Mouse (Mus musculus) midbrain, embryonic 13.5 days (tissue): ENCODE data around the gene Mdm4. TPM values are rescaled to one million over a fixed set of nuclear protein-coding genes. Genes with fewer than 3 reads are reported as not detected.

ENCODE experiments used
- ATAC-seq: fragments of 200-750 bp; cut with Nextera tagmentation; 2 replicates; pipeline ENCODE4 v1.8.0; 2017; ENCODE audit warnings: mild to moderate bottlenecking, moderate TSS enrichment, moderate library complexity
- H3K27ac ChIP-seq: fragments of 300-500 bp; sonication (generic); 2 replicates; pipeline ENCODE4 v1.5.1; 2015; ENCODE audit warnings: inconsistent platforms, mild to moderate bottlenecking, moderate library complexity
- H3K27me3 ChIP-seq: fragments of 300-500 bp; sonication (generic); 2 replicates; pipeline ENCODE4 v1.6.1; 2015; ENCODE audit warnings: mild to moderate bottlenecking, inconsistent platforms
- H3K36me3 ChIP-seq: fragments of 300-500 bp; sonication (generic); 2 replicates; pipeline ENCODE4 v1.6.1; 2015; ENCODE audit warnings: mild to moderate bottlenecking, inconsistent platforms
- H3K4me1 ChIP-seq: fragments of 300-500 bp; sonication (generic); replicated peaks from 2 replicates; pipeline ENCODE4 v1.6.1; 2015; ENCODE audit warnings: inconsistent platforms
- H3K4me2 ChIP-seq: fragments of 300-500 bp; sonication (generic); replicated peaks from 2 replicates; pipeline ENCODE4 v1.6.1; 2015; ENCODE audit warnings: moderate library complexity, mild to moderate bottlenecking, inconsistent platforms
- H3K4me3 ChIP-seq: fragments of 300-500 bp; sonication (generic); replicated peaks from 2 replicates; pipeline ENCODE4 v1.5.1; 2015; ENCODE audit warnings: mild to moderate bottlenecking, inconsistent platforms
- H3K9ac ChIP-seq: fragments of 300-500 bp; sonication (generic); replicated peaks from 2 replicates; pipeline ENCODE4 v1.6.1; 2015; ENCODE audit warnings: mild to moderate bottlenecking, inconsistent platforms
- H3K9me3 ChIP-seq: fragments of 300-500 bp; sonication (generic); 2 replicates; pipeline ENCODE4 v1.6.1; 2016; ENCODE audit warnings: mild to moderate bottlenecking, inconsistent platforms
- WGBS: fragments of 180-500 bp; shearing (Covaris S2); methylation state at CpG from one replicate; pipeline ENCODE4 v1.1.7; 2015; 5-methylcytosine and 5-hydroxymethylcytosine counted together
- microRNA-seq: library from miRNA; unstranded; fragments of <30 nt; microRNA quantifications from one replicate; pipeline ENCODE4, GENCODE M21; 2016
- polyA plus RNA-seq: library from polyadenylated mRNA; unstranded; fragments of >200 nt; fragmentation: Nextera tagmentation; extraction: Ambion mirVana; gene quantifications from 2 replicates; pipeline ENCODE4 v1.2.1, GENCODE M21; 2015

Gene Mdm4
- polyA plus RNA-seq, 1 experiment from 2014 or later: 46.1 TPM

DNA sequence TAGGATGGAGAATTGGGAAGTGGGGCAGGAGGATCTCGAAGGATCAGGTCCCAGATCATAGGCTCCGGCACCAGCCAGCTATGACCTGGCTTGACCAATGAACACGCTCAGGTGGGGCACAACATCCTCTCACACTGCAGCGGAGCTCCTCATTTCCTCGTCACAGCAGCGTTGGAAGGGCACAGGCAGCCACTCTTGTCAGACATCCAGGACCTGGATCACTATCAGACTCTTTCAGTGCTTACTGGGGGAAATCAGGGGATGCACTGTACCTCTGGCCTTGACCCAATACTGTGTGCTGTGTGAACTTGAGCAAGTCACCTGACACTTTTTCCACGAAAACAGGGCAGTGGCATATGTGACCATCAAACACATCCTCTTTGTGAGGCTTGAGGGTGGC, 105.1 kb downstream of the Mdm4 start:
- H3K27me3 ChIP-seq: no peaks in the 10 kb centered on the region
- no peak overlapping the region for H3K9ac ChIP-seq
- no peaks in the 10 kb centered on the region for H3K36me3 ChIP-seq
- WGBS: 91% methylated on average over 7 of the region's 7 CpGs
- H3K4me1 ChIP-seq: peaks cover 43% of the 10 kb centered on the region
- peak overlapping the region; percentile 30; the same call in 1 of the 2 replicates for H3K27ac ChIP-seq
- no peak for ATAC-seq
- no peak overlapping the region for H3K4me3 ChIP-seq
- no peaks in the 10 kb centered on the region for H3K9me3 ChIP-seq
- H3K4me2 ChIP-seq: no peak overlapping the region

- 71% methylated on average over 9 of the region's 9 CpGs for WGBS
- no peaks in the 10 kb centered on the region for H3K27me3 ChIP-seq
- H3K4me1 ChIP-seq: peaks cover 42% of the 10 kb centered on the region
- no peaks in the 10 kb centered on the region for H3K9me3 ChIP-seq
- H3K27ac ChIP-seq: peak overlapping the region; percentile 83
- H3K36me3 ChIP-seq: no peaks in the 10 kb centered on the region
- H3K4me3 ChIP-seq: no peak overlapping the region
- H3K4me2 ChIP-seq: no peak overlapping the region
- peak overlapping the region; percentile 1; the same call in 1 of the 2 replicates for H3K9ac ChIP-seq
- peak; percentile 49 for ATAC-seq
These were observed 108.1 kb downstream of the Mdm4 start for GRCm38 (mm10) chr1:132922257-132922656.

DNA sequence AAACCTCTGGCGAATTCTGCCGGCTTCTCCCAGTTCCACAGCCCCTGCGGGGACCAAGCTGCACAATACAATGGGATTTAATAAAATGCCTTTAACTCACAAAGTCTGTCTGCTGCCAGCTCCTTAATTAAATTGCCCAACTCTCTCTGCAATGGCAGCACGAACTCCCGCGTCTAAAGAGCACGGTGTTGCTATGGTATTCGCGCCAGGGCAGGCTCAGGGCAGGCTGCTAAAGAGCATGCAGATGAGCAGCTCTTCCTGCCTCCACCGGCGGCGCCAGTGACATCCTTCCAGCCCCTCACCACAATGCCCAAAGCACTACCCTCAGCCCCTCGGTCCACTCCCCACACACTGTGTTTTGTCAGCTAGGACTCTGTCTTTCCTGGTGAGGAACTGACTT, 109.3 kb downstream of the Mdm4 start:
- peak; percentile 78 for ATAC-seq
- no peaks in the 10 kb centered on the region for H3K27me3 ChIP-seq
- peak overlapping the region; percentile 35 for H3K4me2 ChIP-seq

GRCm38 (mm10) chr1:132919258-132919657, 111.1 kb downstream of the Mdm4 start:
- Histone ChIP-seq H3K4me3 (no peak overlapping the region), H3K9ac (no peak overlapping the region), H3K4me1 (peaks cover 62% of the 10 kb centered on the region), H3K27ac (no peak overlapping the region), H3K9me3 (no peaks in the 10 kb centered on the region), H3K36me3 (0 out of 2 replicates have a peak, but pooled peaks cover 2% of the 10 kb centered on the region), H3K27me3 (no peaks in the 10 kb centered on the region), H3K4me2 (no peak overlapping the region)
- WGBS: 84% methylated on average over 8 of the region's 8 CpGs
- no peak for ATAC-seq

More for the DNA sequence above, 109.3 kb downstream of the Mdm4 start:
- Histone ChIP-seq H3K4me1 (peaks cover 54% of the 10 kb centered on the region), H3K36me3 (no peaks in the 10 kb centered on the region), H3K4me3 (no peak overlapping the region), H3K9ac (peak overlapping the region; percentile 42), H3K27ac (peak overlapping the region; percentile 83), H3K9me3 (no peaks in the 10 kb centered on the region)
- WGBS: 3% methylated on average over 13 of the region's 13 CpGs

- peak overlapping the region; percentile 25; the same call in 1 of the 2 replicates for H3K9ac ChIP-seq
- H3K4me2 ChIP-seq: no peak overlapping the region
- peaks cover 64% of the 10 kb centered on the region for H3K4me1 ChIP-seq
- no peaks in the 10 kb centered on the region for H3K9me3 ChIP-seq
- H3K27me3 ChIP-seq: no peaks in the 10 kb centered on the region
- ATAC-seq: no peak
- WGBS: 18% methylated on average over 10 of the region's 10 CpGs
- H3K27ac ChIP-seq: peak overlapping the region; percentile 72
- 0 out of 2 replicates have a peak, but pooled peaks cover 2% of the 10 kb centered on the region for H3K36me3 ChIP-seq
- no peak overlapping the region for H3K4me3 ChIP-seq
These were observed 112.2 kb downstream of the Mdm4 start for GRCm38 (mm10) chr1:132918117-132918680.

- Histone ChIP-seq H3K9ac (no peak overlapping the region), H3K4me1 (peaks cover 63% of the 10 kb centered on the region), H3K9me3 (no peaks in the 10 kb centered on the region), H3K27ac (peak overlapping the region; percentile 72), H3K4me3 (no peak overlapping the region), H3K4me2 (no peak overlapping the region), H3K27me3 (no peaks in the 10 kb centered on the region), H3K36me3 (0 out of 2 replicates have a peak, but pooled peaks cover 2% of the 10 kb centered on the region)
- WGBS: 11% methylated on average over 8 of the region's 8 CpGs
- ATAC-seq: no peak
These were observed 112.8 kb downstream of the Mdm4 start for GRCm38 (mm10) chr1:132917554-132917953.

- Histone ChIP-seq H3K4me2 (no peak overlapping the region), H3K27me3 (no peaks in the 10 kb centered on the region), H3K4me3 (no peak overlapping the region), H3K9me3 (no peaks in the 10 kb centered on the region), H3K9ac (no peak overlapping the region), H3K36me3 (0 out of 2 replicates have a peak, but pooled peaks cover 2% of the 10 kb centered on the region), H3K27ac (no peak overlapping the region), H3K4me1 (peaks cover 56% of the 10 kb centered on the region)
- ATAC-seq: peak; percentile 46
- 45% methylated on average over 6 of the region's 6 CpGs for WGBS
These were observed 114.4 kb downstream of the Mdm4 start for GRCm38 (mm10) chr1:132915849-132916493.

DNA sequence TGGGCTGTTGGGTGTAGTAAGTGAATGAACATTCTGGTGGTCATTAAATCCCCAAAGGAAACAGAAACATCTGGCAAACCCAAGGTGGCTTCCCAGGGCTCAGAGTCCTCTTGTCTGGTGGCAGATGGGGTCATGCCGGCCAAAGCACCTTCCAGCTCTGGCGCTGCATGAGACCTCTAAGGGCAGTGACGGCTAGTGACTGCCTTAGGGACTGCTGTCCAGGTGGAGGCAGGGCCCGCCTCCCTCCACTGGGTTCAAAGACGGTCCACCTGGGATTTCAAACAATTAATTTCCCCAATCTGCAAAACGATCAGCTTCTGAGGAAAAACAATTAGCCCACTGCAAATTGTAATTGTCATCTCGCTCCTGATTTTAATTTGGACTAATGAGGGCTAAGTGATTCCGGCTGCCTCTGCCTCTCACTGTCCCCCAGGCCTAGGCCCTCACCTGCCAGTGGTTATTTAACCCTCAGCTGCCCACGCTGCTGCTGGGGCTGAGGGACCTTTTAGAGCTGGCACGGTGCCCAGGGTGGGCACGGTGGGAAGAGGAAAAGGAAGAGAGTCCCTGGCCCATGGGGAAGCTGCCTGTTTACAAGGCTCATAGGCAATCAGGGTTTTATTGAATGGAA, 119.8 kb downstream of the Mdm4 start:
- no peaks in the 10 kb centered on the region for H3K9me3 ChIP-seq
- no peaks in the 10 kb centered on the region for H3K27me3 ChIP-seq
- peak; percentile 64 for ATAC-seq
- 55% methylated on average over 11 of the region's 11 CpGs for WGBS
- H3K4me1 ChIP-seq: peaks cover 29% of the 10 kb centered on the region
- no peak overlapping the region for H3K4me2 ChIP-seq
- peak overlapping the region; percentile 51; the same call in 1 of the 2 replicates for H3K27ac ChIP-seq
- 0 out of 2 replicates have a peak, but pooled peaks cover 5% of the 10 kb centered on the region for H3K36me3 ChIP-seq
- H3K9ac ChIP-seq: 0 out of 2 replicates have a peak overlapping the region, but pooled peaks have one; percentile 48
- no peak overlapping the region for H3K4me3 ChIP-seq

GRCm38 (mm10) chr1:132909951-132910350, 120.4 kb downstream of the Mdm4 start:
- Histone ChIP-seq H3K4me1 (peaks cover 26% of the 10 kb centered on the region), H3K4me2 (no peak overlapping the region), H3K27ac (no peak overlapping the region), H3K36me3 (0 out of 2 replicates have a peak, but pooled peaks cover 5% of the 10 kb centered on the region), H3K27me3 (no peaks in the 10 kb centered on the region), H3K4me3 (no peak overlapping the region), H3K9ac (no peak overlapping the region), H3K9me3 (no peaks in the 10 kb centered on the region)
- WGBS: 84% methylated on average over 1 of the region's 1 CpGs
- no peak for ATAC-seq

Small RNAs within 50 kb of the gene (microRNA-seq; reads per million reads assigned to microRNA genes)
- gene Gm44300: not detected

Other genes with a start within 250 kb of the Mdm4 start
- 29.8 and 30.3 TPM in 2 replicates for gene Lrrn2, start 150.3 kb downstream of the Mdm4 start, polyA plus RNA-seq
- gene Pik3c2b, start 15.1 kb upstream of the Mdm4 start, polyA plus RNA-seq: 14.6 and 17.0 TPM in 2 replicates
- gene Ppp1r15b, start 100.6 kb upstream of the Mdm4 start, polyA plus RNA-seq: 33.2 and 34.3 TPM in 2 replicates
- gene Plekha6, start 133.6 kb upstream of the Mdm4 start, polyA plus RNA-seq: 25.4 and 28.5 TPM in 2 replicates